Mouse (Mus musculus): ENCODE measurements around the gene Ccl1.

DNA sequence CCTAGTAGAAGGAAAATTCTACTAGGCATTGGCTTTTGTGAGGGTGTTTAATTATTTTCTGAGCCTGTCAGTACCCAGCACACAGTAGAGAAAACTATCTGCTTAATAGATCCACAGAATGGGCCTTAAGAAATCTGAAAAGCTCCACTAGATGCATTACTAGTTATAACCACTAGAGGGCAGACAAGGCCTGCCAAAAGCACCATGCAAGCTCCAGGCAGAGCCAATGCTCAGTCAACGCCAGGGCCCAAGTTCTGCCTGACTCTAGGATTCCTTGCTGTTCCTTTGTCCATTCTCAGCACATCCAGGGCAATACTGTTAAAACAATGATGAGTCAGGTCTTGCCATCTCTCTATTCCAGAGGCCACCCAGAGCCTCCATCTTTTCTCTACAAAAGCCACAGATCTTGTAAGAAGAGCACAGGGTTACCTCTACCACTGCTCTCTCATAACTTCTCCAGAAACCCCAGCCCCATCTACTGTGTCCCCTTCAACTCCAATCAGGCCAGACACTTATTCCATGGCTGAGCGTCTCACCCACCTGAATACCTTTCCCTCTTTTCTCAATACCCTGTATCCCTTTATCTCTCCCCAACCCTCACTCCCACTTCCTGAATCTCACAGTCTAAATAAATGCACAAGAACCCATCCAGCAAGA, 69.8 kb downstream of the Ccl1 start:
- peak; percentile 78; the same call in 1 of the 2 replicates for TF ChIP-seq CTCF (IDR thresholded peaks at IDR 0.05; ENCODE audit: extremely low read depth, insufficient read depth, insufficient read length, insufficient replicate concordance)
- no peak for TF ChIP-seq POLR2A (IDR thresholded peaks at IDR 0.05; ENCODE audit: low read depth, low read length)
